Mouse (Mus musculus): ENCODE measurements around the gene Scfd2. TPM values are rescaled to one million over a fixed set of nuclear protein-coding genes. Genes with fewer than 3 reads are reported as not detected.

Gene Scfd2
- polyA plus RNA-seq, 1 experiment from 2014 or later = 17.2 TPM

GRCm38 (mm10) chr5:74305533-74306189, 225.9 kb downstream of the Scfd2 start:
- WGBS = 37% methylated on average over 4 of the region's 4 CpGs
- Histone ChIP-seq H3K4me2 (no peak overlapping the region), H3K4me1 (peaks cover 28% of the 10 kb centered on the region), H3K9ac (no peak overlapping the region), H3K27me3 (no peaks in the 10 kb centered on the region), H3K27ac (peak overlapping the region; percentile 52), H3K36me3 (no peaks in the 10 kb centered on the region), H3K4me3 (no peak overlapping the region), H3K9me3 (no peaks in the 10 kb centered on the region)
- no peak for ATAC-seq (ENCODE audit: insufficient number of reproducible peaks, insufficient read depth, low FRiP score, low TSS enrichment, low read depth)

GRCm38 (mm10) chr5:74304767-74305166, 226.8 kb downstream of the Scfd2 start:
- WGBS = 49% methylated on average over 4 of the region's 4 CpGs
- Histone ChIP-seq H3K27me3 (no peaks in the 10 kb centered on the region), H3K36me3 (no peaks in the 10 kb centered on the region), H3K27ac (peak overlapping the region; percentile 52), H3K9me3 (no peaks in the 10 kb centered on the region), H3K4me2 (no peak overlapping the region), H3K4me1 (peaks cover 35% of the 10 kb centered on the region), H3K4me3 (no peak overlapping the region), H3K9ac (no peak overlapping the region)
- ATAC-seq (ENCODE audit: insufficient number of reproducible peaks, insufficient read depth, low FRiP score, low TSS enrichment, low read depth) = no peak

GRCm38 (mm10) chr5:74302331-74302730, 229.2 kb downstream of the Scfd2 start:
- Histone ChIP-seq H3K9ac (no peak overlapping the region), H3K27ac (no peak overlapping the region), H3K9me3 (no peaks in the 10 kb centered on the region), H3K27me3 (no peaks in the 10 kb centered on the region), H3K36me3 (no peaks in the 10 kb centered on the region), H3K4me1 (peaks cover 34% of the 10 kb centered on the region), H3K4me3 (no peak overlapping the region), H3K4me2 (no peak overlapping the region)
- no peak for ATAC-seq (ENCODE audit: insufficient number of reproducible peaks, insufficient read depth, low FRiP score, low TSS enrichment, low read depth)
- 79% methylated on average over 3 of the region's 3 CpGs for WGBS

GRCm38 (mm10) chr5:74301443-74301842, 230.1 kb downstream of the Scfd2 start:
- 97% methylated on average over 2 of the region's 2 CpGs for WGBS
- Histone ChIP-seq H3K4me3 (no peak overlapping the region), H3K36me3 (no peaks in the 10 kb centered on the region), H3K9ac (no peak overlapping the region), H3K27me3 (no peaks in the 10 kb centered on the region), H3K4me2 (no peak overlapping the region), H3K4me1 (peaks cover 28% of the 10 kb centered on the region), H3K27ac (no peak overlapping the region), H3K9me3 (no peaks in the 10 kb centered on the region)
- ATAC-seq (ENCODE audit: insufficient number of reproducible peaks, insufficient read depth, low FRiP score, low TSS enrichment, low read depth) = no peak

GRCm38 (mm10) chr5:74300931-74301330, 230.6 kb downstream of the Scfd2 start:
- Histone ChIP-seq H3K9me3 (no peaks in the 10 kb centered on the region), H3K4me2 (no peak overlapping the region), H3K27me3 (no peaks in the 10 kb centered on the region), H3K27ac (no peak overlapping the region), H3K4me3 (no peak overlapping the region), H3K4me1 (peaks cover 33% of the 10 kb centered on the region), H3K9ac (no peak overlapping the region), H3K36me3 (no peaks in the 10 kb centered on the region)
- WGBS = 61% methylated on average over 5 of the region's 5 CpGs
- no peak for ATAC-seq (ENCODE audit: insufficient number of reproducible peaks, insufficient read depth, low FRiP score, low TSS enrichment, low read depth)

GRCm38 (mm10) chr5:74300140-74300539, 231.4 kb downstream of the Scfd2 start:
- Histone ChIP-seq H3K4me1 (peaks cover 25% of the 10 kb centered on the region), H3K4me2 (no peak overlapping the region), H3K27me3 (no peaks in the 10 kb centered on the region), H3K4me3 (no peak overlapping the region), H3K36me3 (no peaks in the 10 kb centered on the region), H3K9ac (no peak overlapping the region), H3K27ac (no peak overlapping the region), H3K9me3 (no peaks in the 10 kb centered on the region)
- 0 out of 2 replicates have a peak, but pooled peaks have one; percentile 44 for ATAC-seq (ENCODE audit: insufficient number of reproducible peaks, insufficient read depth, low FRiP score, low TSS enrichment, low read depth)
- 39% methylated on average over 4 of the region's 4 CpGs for WGBS

GRCm38 (mm10) chr5:74297113-74297512, 234.4 kb downstream of the Scfd2 start:
- ATAC-seq (ENCODE audit: insufficient number of reproducible peaks, insufficient read depth, low FRiP score, low TSS enrichment, low read depth) = no peak
- WGBS = 79% methylated on average over 5 of the region's 5 CpGs
- no peaks in the 10 kb centered on the region for H3K36me3 ChIP-seq
- H3K9ac ChIP-seq = no peak overlapping the region
- no peak overlapping the region for H3K4me3 ChIP-seq
- H3K4me2 ChIP-seq = no peak overlapping the region
- H3K27me3 ChIP-seq = no peaks in the 10 kb centered on the region
- peaks cover 34% of the 10 kb centered on the region for H3K4me1 ChIP-seq
- no peak overlapping the region for H3K27ac ChIP-seq
- no peaks in the 10 kb centered on the region for H3K9me3 ChIP-seq

GRCm38 (mm10) chr5:74296096-74296495, 235.5 kb downstream of the Scfd2 start:
- 60% methylated on average over 5 of the region's 5 CpGs for WGBS
- Histone ChIP-seq H3K9me3 (no peaks in the 10 kb centered on the region), H3K4me3 (no peak overlapping the region), H3K27ac (no peak overlapping the region), H3K36me3 (no peaks in the 10 kb centered on the region), H3K27me3 (no peaks in the 10 kb centered on the region), H3K4me2 (no peak overlapping the region), H3K4me1 (peaks cover 43% of the 10 kb centered on the region), H3K9ac (no peak overlapping the region)
- no peak for ATAC-seq (ENCODE audit: insufficient number of reproducible peaks, insufficient read depth, low FRiP score, low TSS enrichment, low read depth)

GRCm38 (mm10) chr5:74293513-74293912, 238.0 kb downstream of the Scfd2 start:
- no peak overlapping the region for H3K4me3 ChIP-seq
- H3K4me1 ChIP-seq = peaks cover 37% of the 10 kb centered on the region
- 61% methylated on average over 5 of the region's 5 CpGs for whole genome bisulfite sequencing
- no peaks in the 10 kb centered on the region for H3K9me3 ChIP-seq
- H3K36me3 ChIP-seq = no peaks in the 10 kb centered on the region
- H3K27ac ChIP-seq = no peak overlapping the region; the same call in 1 of the 2 replicates
- no peaks in the 10 kb centered on the region for H3K27me3 ChIP-seq
- ATAC-seq (ENCODE audit: insufficient number of reproducible peaks, insufficient read depth, low FRiP score, low TSS enrichment, low read depth) = no peak
- H3K4me2 ChIP-seq = no peak overlapping the region
- H3K9ac ChIP-seq = no peak overlapping the region

GRCm38 (mm10) chr5:74292050-74292449, 239.5 kb downstream of the Scfd2 start:
- H3K27me3 ChIP-seq = no peaks in the 10 kb centered on the region
- H3K9me3 ChIP-seq = no peaks in the 10 kb centered on the region
- no peak overlapping the region for H3K4me3 ChIP-seq
- no peak overlapping the region for H3K9ac ChIP-seq
- ATAC-seq (ENCODE audit: insufficient number of reproducible peaks, insufficient read depth, low FRiP score, low TSS enrichment, low read depth) = no peak
- H3K4me2 ChIP-seq = no peak overlapping the region
- H3K27ac ChIP-seq = no peak overlapping the region
- no peaks in the 10 kb centered on the region for H3K36me3 ChIP-seq
- 80% methylated on average over 2 of the region's 2 CpGs for WGBS
- peaks cover 51% of the 10 kb centered on the region for H3K4me1 ChIP-seq

GRCm38 (mm10) chr5:74291575-74291974, 240.0 kb downstream of the Scfd2 start:
- WGBS = 56% methylated on average over 9 of the region's 9 CpGs
- H3K9me3 ChIP-seq = no peaks in the 10 kb centered on the region
- H3K27me3 ChIP-seq = no peaks in the 10 kb centered on the region
- no peaks in the 10 kb centered on the region for H3K36me3 ChIP-seq
- H3K4me3 ChIP-seq = no peak overlapping the region
- peaks cover 55% of the 10 kb centered on the region for H3K4me1 ChIP-seq
- ATAC-seq (ENCODE audit: insufficient number of reproducible peaks, insufficient read depth, low FRiP score, low TSS enrichment, low read depth) = peak; percentile 43; the same call in 1 of the 2 replicates
- H3K4me2 ChIP-seq = no peak overlapping the region
- no peak overlapping the region for H3K9ac ChIP-seq
- H3K27ac ChIP-seq = no peak overlapping the region

GRCm38 (mm10) chr5:74289957-74290356, 241.6 kb downstream of the Scfd2 start:
- Histone ChIP-seq H3K4me2 (no peak overlapping the region), H3K27me3 (no peaks in the 10 kb centered on the region), H3K4me3 (no peak overlapping the region), H3K4me1 (peaks cover 64% of the 10 kb centered on the region), H3K36me3 (no peaks in the 10 kb centered on the region), H3K9me3 (no peaks in the 10 kb centered on the region), H3K27ac (no peak overlapping the region), H3K9ac (no peak overlapping the region)
- WGBS = 82% methylated on average over 6 of the region's 6 CpGs
- no peak for ATAC-seq (ENCODE audit: insufficient number of reproducible peaks, insufficient read depth, low FRiP score, low TSS enrichment, low read depth)

All from embryonic facial prominence, embryonic 13.5 days (tissue).